Mouse (Mus musculus) ovary, adult 2 months (tissue): ENCODE results near the gene Lmbr1. TPM values are rescaled to one million over a fixed set of nuclear protein-coding genes. Genes with fewer than 3 reads are reported as not detected.

Experiments used
- polyA plus RNA-seq: library from polyadenylated mRNA; depleted of rRNA; stranded (reverse); fragments of >200 nt; gene quantifications from 2 replicates; pipeline ENCODE4 v1.2.3, GENCODE M21; 2012; rRNA removed

Gene Lmbr1
- 3.0 and 3.7 TPM in 2 replicates for polyA plus RNA-seq

GRCm38 (mm10) chr5:29378298-29379036 lies at the start of gene Lmbr1:
Lmbr1 (minus strand) TSS chr5:29378390.

GRCm38 (mm10) chr5:29195570-29196263 lies 182.5 kb downstream of the Lmbr1 start, which contains the start of gene Rnf32:
Rnf32 (plus strand) TSS chr5:29195992.

Other genes with a start within 250 kb of the Lmbr1 start
- 2.2 and 2.3 TPM in 2 replicates for gene Rnf32, start 182.4 kb downstream of the Lmbr1 start, polyA plus RNA-seq
- gene Nom1, start 56.3 kb upstream of the Lmbr1 start, polyA plus RNA-seq, result 4.6 and 6.1 TPM in 2 replicates
- gene Mnx1, start 100.1 kb upstream of the Lmbr1 start, polyA plus RNA-seq, result not detected in 2 replicates
- 12.2 and 13.2 TPM in 2 replicates for gene Ube3c, start 190.9 kb upstream of the Lmbr1 start, polyA plus RNA-seq